Mouse (Mus musculus): ENCODE results near the gene Rnf144a. TPM values are rescaled to one million over a fixed set of nuclear protein-coding genes. Genes with fewer than 3 reads are reported as not detected.
"Not testable (repeated sequence)": the region's sequence is repeated elsewhere in the genome, so short reads cannot be mapped to it uniquely, and the experiment has no call there.

Rnf144a gene
- polyA plus RNA-seq, 2 experiments from 2014 or later, result 3.2 to 5.1 TPM

DNA sequence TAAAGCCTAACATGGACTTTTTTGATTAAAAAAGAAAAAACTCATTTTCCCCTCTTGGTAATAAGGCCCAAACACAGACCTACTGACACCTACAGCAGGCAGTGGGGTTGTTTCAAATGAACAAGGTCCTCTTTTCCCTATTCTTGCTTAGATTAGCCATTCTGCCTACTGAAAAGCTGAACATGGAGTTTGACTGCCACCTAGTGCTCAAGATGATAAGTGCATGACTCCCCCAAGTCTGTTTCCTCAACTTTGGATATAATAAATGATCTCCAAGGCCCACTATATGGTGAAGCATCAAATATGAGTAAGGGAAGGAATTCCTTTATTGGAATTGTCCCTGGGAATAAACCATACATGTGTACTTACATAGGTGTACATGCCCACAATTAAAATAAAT is 103.5 kb downstream of the Rnf144a start:
- peak; percentile 30 for ATAC-seq

DNA sequence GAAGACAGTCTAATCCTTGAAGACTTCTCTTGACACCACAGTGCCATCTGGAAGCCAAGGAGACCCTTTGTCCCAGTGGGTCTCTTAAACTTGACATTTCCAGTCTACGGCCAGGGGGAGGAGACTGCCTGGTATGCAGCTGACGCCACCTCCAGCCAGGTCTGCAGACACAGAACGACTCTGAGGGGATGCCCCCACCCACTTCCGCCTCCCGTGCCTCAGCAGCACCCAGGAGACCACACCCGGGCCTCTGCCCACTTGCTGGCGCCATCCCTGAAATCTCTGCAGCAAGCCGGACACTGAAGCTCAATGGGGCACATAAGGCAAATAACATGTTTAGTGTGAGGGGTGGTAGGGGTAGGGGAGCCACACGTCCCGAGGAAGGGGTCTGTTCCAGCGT is 104.8 kb downstream of the Rnf144a start:
- ATAC-seq, result peak; percentile 82

DNA sequence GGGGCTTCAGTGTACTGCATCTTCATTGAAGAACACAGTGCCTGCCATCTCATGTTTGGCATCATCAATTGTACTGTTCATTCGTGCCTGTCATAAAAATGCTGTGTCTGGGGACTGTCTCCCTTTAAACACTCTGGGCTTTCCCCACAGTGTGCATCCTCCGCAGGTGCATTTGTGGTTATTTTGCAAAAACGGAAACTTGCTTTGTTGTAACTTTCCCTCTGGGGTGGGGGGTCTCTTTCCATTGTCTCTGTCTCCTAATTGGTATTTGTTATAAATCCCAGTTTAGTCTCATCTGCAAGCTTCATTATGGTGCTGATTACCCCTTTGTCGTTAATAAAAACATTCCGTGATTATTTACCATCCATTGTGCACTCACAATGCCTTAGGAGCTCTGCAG is 112.2 kb downstream of the Rnf144a start:
- peak; percentile 32 for ATAC-seq

- no peak for ATAC-seq
Observed at GRCm38 (mm10) chr12:26299515-26300090, 115.5 kb downstream of the Rnf144a start.

DNA sequence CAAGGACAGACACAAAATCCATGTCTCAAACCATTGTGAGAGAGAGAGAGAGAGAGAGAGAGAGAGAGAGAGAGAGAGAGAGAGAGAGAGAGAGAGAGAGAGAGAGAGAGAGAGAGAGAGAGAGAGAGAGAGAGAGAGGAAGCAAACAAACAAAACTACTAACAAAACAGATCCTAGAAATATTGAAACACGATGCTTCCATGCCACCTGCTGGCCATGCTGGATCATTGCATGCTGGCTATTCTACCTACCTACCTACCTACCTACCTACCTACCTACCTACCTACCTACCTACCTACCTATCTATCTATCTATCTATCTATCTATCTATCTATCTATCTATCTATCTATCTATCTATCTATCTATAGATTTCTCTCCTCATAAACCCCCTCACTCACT is 119.1 kb downstream of the Rnf144a start:
- ATAC-seq, result not testable (repeated sequence)

- no peak for ATAC-seq
Observed at GRCm38 (mm10) chr12:26289200-26289599, 125.9 kb downstream of the Rnf144a start.

DNA sequence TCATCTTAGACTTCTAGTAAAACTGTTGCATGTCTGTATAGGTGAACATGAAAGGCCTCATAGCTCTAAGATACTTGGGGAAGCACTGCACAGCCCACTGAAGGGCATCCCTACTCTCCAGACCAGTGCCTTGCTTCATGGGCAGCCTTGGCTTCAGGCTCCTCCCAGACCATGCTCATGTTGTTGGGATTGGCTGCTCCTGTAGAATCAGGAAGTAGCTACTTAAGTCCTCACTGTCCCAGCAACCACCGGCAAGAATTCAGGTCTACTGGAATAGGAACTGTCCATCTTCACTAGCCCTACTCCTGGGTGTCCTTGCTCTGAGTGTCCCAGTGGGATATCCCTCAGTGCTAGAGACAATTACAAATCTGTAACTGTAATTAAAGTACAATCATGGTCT is 126.7 kb downstream of the Rnf144a start:
- no peak for ATAC-seq

GRCm38 (mm10) chr12:26285939-26286338 is 129.1 kb downstream of the Rnf144a start:
- no peak for ATAC-seq

DNA sequence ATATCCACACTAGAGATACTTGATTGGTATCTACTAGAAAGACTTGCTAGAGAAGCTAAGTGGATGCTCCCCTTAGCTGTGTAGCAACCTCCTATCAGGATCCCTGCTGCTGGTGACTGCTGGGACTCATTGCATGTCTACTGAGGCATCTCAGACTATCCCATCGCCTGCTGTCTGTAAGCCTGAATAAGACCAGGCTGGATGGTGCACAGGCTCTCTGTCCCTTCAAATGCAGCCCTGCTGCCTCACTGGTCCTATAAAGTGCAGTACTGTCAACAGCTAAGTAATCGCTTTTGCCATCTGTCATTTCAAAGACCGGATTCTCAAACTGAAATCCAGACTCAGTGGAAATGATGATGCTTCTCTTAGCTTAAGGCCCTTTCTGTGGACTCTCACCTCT is 129.6 kb downstream of the Rnf144a start:
- no peak for ATAC-seq

DNA sequence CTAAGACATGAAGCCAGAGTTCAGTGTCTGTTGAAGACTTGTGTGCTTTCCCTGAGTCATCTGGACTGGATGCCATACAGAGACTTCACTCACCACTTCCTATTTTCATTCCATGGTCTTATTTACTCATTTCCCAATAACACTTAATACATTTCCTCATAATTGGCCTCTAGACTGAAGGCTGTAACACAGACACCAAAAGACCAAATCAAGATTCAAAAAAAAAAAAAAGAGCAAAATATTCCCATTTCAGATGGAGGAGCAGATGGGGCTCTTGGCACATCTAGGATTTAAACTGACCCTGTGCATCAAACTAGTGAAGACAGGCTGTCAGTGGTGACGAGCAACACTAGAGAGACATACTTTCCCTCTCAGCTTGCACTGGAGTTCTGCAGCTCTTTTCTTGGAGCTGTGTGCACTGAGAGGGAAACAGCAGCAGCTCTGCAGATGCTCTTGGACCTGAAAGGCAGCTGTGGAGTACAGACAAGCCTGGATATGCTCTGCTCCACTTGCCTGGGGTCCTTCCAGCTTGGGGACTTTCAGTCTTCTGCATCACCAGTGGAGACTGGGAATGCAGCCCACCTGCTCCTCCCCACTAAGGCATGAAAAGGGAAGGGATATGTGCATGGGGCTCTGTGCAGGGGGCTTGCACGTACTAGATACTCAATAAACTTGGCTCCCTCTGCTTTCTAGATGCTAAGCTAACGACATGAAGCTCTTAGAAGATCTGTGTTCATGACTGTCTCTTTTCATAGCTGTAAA is 134.2 kb downstream of the Rnf144a start:
- no peak for ATAC-seq

GRCm38 (mm10) chr12:26277002-26277669 is 137.9 kb downstream of the Rnf144a start:
- ATAC-seq, result no peak

- ATAC-seq, result no peak
Observed at GRCm38 (mm10) chr12:26276556-26276955, 138.5 kb downstream of the Rnf144a start.

Other genes with a start within 250 kb of the Rnf144a start
- gene Rsad2, start 41.2 kb upstream of the Rnf144a start, polyA plus RNA-seq (2017; shearing (Covaris generic)), result 1 to 10 TPM; 2.7 to 3.6 TPM
- 1 to 10 TPM; 7.8 to 9.8 TPM for gene Cmpk2, start 54.0 kb upstream of the Rnf144a start, polyA plus RNA-seq (2017; shearing (Covaris generic))

All from activated CD4-positive, CD25-positive, alpha-beta regulatory T cell, adult 4 months (primary cell).